Mouse (Mus musculus) large intestine, adult 2 months (tissue): ENCODE results near the gene Tmem184a. TPM values are rescaled to one million over a fixed set of nuclear protein-coding genes. Genes with fewer than 3 reads are reported as not detected.

Experiments used
- DNase-seq: peaks from one replicate; pipeline ENCODE4 v3.0.0-alpha.2; 2012; ENCODE audit warnings: low read depth, low spot score
- WGBS: fragments of 180-500 bp; shearing (Covaris S2); methylation state at CpG from one replicate; pipeline ENCODE4 v1.1.7; 2018; 5-methylcytosine and 5-hydroxymethylcytosine counted together
- polyA plus RNA-seq: library from polyadenylated mRNA; depleted of rRNA; stranded (reverse); fragments of >200 nt; gene quantifications from 2 replicates; pipeline ENCODE4 v1.2.3, GENCODE M21; 2012; rRNA removed

Gene Tmem184a
- 92.0 and 188 TPM in 2 replicates for polyA plus RNA-seq

GRCm38 (mm10) chr5:139819538-139820181 is at the start of gene Tmem184a:
TSS of gene Tmem184a (minus strand) at chr5:139819917.
- 63% methylated on average over 9 of the region's 9 CpGs for WGBS

GRCm38 (mm10) chr5:139862759-139863158 is 43.0 kb upstream of the Tmem184a start:
- DNase-seq = no peak
- WGBS = 18% methylated on average over 4 of the region's 4 CpGs

More at GRCm38 (mm10) chr5:139819538-139820181, at the start of gene Tmem184a:
- DNase-seq = no peak

GRCm38 (mm10) chr5:139860328-139861104 is 40.8 kb upstream of the Tmem184a start:
- WGBS = 47% methylated on average over 15 of the region's 15 CpGs
- no peak for DNase-seq

GRCm38 (mm10) chr5:139849626-139850320 is 30.1 kb upstream of the Tmem184a start:
- WGBS = 63% methylated on average over 12 of the region's 12 CpGs
- DNase-seq = no peak

- DNase-seq = no peak
- WGBS = 31% methylated on average over 3 of the region's 3 CpGs
Observed at GRCm38 (mm10) chr5:139839142-139839541, 19.4 kb upstream of the Tmem184a start.

GRCm38 (mm10) chr5:139838476-139838892 is 18.8 kb upstream of the Tmem184a start:
- 7% methylated on average over 2 of the region's 2 CpGs for WGBS
- DNase-seq = no peak

- no peak for DNase-seq
- 80% methylated on average over 7 of the region's 7 CpGs for WGBS
Observed at GRCm38 (mm10) chr5:139835706-139836105, 16.0 kb upstream of the Tmem184a start.

- WGBS = 71% methylated on average over 7 of the region's 7 CpGs
- no peak for DNase-seq
Observed at GRCm38 (mm10) chr5:139832125-139832524, 12.4 kb upstream of the Tmem184a start.

- WGBS = 76% methylated on average over 3 of the region's 3 CpGs
- no peak for DNase-seq
Observed at GRCm38 (mm10) chr5:139830734-139831133, 11.0 kb upstream of the Tmem184a start.

GRCm38 (mm10) chr5:139829384-139829783 is 9.7 kb upstream of the Tmem184a start:
- no peak for DNase-seq
- WGBS = 75% methylated on average over 13 of the region's 13 CpGs

GRCm38 (mm10) chr5:139827593-139827992 is 7.9 kb upstream of the Tmem184a start:
- 100% methylated on average over 1 of the region's 1 CpGs for WGBS
- DNase-seq = no peak

- WGBS = under 1% methylated on average over 43 of the region's 43 CpGs
- DNase-seq = no peak
Observed at GRCm38 (mm10) chr5:139826357-139827055, 6.8 kb upstream of the Tmem184a start, which contains the start of the genes Gm26938 and Psmg3. TSS of gene Gm26938 (minus strand) at chr5:139826407. TSS of gene Psmg3 (minus strand) at chr5:139826885.

GRCm38 (mm10) chr5:139825947-139826346 is 6.2 kb upstream of the Tmem184a start:
- DNase-seq = no peak

GRCm38 (mm10) chr5:139824531-139824930 is 4.8 kb upstream of the Tmem184a start:
- 94% methylated on average over 10 of the region's 10 CpGs for WGBS

More at GRCm38 (mm10) chr5:139825947-139826346, 6.2 kb upstream of the Tmem184a start:
- WGBS = 27% methylated on average over 11 of the region's 11 CpGs

GRCm38 (mm10) chr5:139821466-139822459 is 2.0 kb upstream of the Tmem184a start:
- no peak for DNase-seq
- 30% methylated on average over 12 of the region's 12 CpGs for WGBS

More at GRCm38 (mm10) chr5:139824531-139824930, 4.8 kb upstream of the Tmem184a start:
- no peak for DNase-seq

- DNase-seq = no peak
- WGBS = 37% methylated on average over 4 of the region's 4 CpGs
Observed at GRCm38 (mm10) chr5:139818801-139819200, 916 bp downstream of the Tmem184a start.

GRCm38 (mm10) chr5:139818056-139818455 is 1.7 kb downstream of the Tmem184a start:
- WGBS = 90% methylated on average over 3 of the region's 3 CpGs
- DNase-seq = no peak

- no peak for DNase-seq
- 11% methylated on average over 1 of the region's 1 CpGs for WGBS
Observed at GRCm38 (mm10) chr5:139817292-139817691, 2.4 kb downstream of the Tmem184a start.
